Mouse (Mus musculus) myocyte (in vitro differentiated cells): Measurements from ENCODE around the gene Rbfox1.

Experiments
- CEBPB ChIP-seq: IDR thresholded peaks from 2 replicates; pipeline ENCODE4 v1.6.1; 2011; ENCODE audit warnings: mild to moderate bottlenecking, moderate library complexity; ENCODE audit not compliant: poor library complexity, insufficient read depth, severe bottlenecking
- E2F4 ChIP-seq: IDR thresholded peaks from one replicate; pipeline ENCODE4 v1.6.1; 2011; ENCODE audit warnings: mild to moderate bottlenecking, control low read depth, moderate library complexity; ENCODE audit not compliant: insufficient read depth
- MAX ChIP-seq: IDR thresholded peaks from one replicate; pipeline ENCODE4 v1.6.1; 2011; ENCODE audit warnings: low read depth, mild to moderate bottlenecking, control low read depth
- POLR2A ChIP-seq: IDR thresholded peaks from one replicate; pipeline ENCODE4 v1.6.1; 2011; ENCODE audit warnings: low read depth, mild to moderate bottlenecking, control low read depth, moderate library complexity; ENCODE audit not compliant: insufficient read length
- POLR2AphosphoS2 ChIP-seq: IDR thresholded peaks from one replicate; pipeline ENCODE4 v1.6.1; 2011; ENCODE audit warnings: low read depth, control low read depth; ENCODE audit not compliant: insufficient read length
- TCF12 ChIP-seq: IDR thresholded peaks from one replicate; pipeline ENCODE4 v1.6.1; 2011; ENCODE audit warnings: mild to moderate bottlenecking, control low read depth; ENCODE audit not compliant: poor library complexity, insufficient read depth, severe bottlenecking
- USF1 ChIP-seq: IDR thresholded peaks from one replicate; pipeline ENCODE4 v1.6.1; 2011; ENCODE audit warnings: low read depth, mild to moderate bottlenecking, control low read depth, moderate library complexity

DNA sequence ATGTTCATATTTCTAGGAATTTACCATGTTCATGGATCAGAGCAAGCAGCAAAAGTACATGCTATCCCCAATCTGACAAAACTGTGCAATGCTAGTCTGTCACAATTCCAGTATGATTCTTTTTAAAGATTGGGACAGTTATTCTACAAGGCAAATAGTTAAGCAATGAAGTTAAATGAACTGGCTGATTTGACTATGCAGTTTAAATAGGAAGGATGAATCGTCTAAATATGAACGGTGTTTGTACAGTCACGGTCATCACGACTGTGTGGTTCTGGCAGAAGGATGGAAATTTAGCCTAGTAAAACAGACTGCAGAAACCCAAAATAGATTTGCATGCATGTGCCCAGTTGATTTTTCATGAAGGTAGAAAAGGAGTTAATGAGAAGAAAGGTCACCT, 236.1 kb downstream of the Rbfox1 start:
- TF ChIP-seq POLR2AphosphoS2 (no peak), POLR2A (no peak), E2F4 (no peak), TCF12 (no peak), CEBPB (no peak), MAX (no peak), USF1 (no peak)
